Comparison of ENCODE assay signal across 32 mouse cellular contexts in genomic region chr17:4813232-4813631, GRCm38 (mm10).
"Had no signal": no experiment of that assay in that cellular context is flagged by ENCODE, and none has a peak within 500 bp of the region (broad histone marks: within the 10 kb centered on the region; RNA-seq: fewer than 3 reads in every experiment).

No protein-coding gene starts in this region.

- H3K4me1 ChIP-seq: heart, embryonic 10.5 days; heart, embryonic 13.5 days; heart, embryonic 15.5 days; hindbrain, embryonic 10.5 days; hindbrain, embryonic 12.5 days; hindbrain, embryonic 13.5 days; hindbrain, embryonic 15.5 days; intestine, embryonic 15.5 days; kidney, embryonic 15.5 days had no signal

- H3K27me3 ChIP-seq: heart, embryonic 13.5 days; heart, embryonic 15.5 days; hindbrain, embryonic 12.5 days; hindbrain, embryonic 13.5 days; hindbrain, embryonic 15.5 days; intestine, embryonic 15.5 days; kidney, embryonic 15.5 days had no signal

- H3K9me3 ChIP-seq: heart, embryonic 10.5 days; heart, embryonic 13.5 days; heart, embryonic 15.5 days; hindbrain, embryonic 10.5 days; hindbrain, embryonic 12.5 days; hindbrain, embryonic 13.5 days; hindbrain, embryonic 15.5 days; intestine, embryonic 15.5 days; kidney, embryonic 15.5 days had no signal

- ATAC-seq: hindbrain, embryonic 16.5 days; hindbrain, postnatal 0 days; inflammation-experienced regulatory T-cells, adult 6 months; intestine, embryonic 15.5 days; intestine, embryonic 16.5 days; intestine, postnatal 0 days had no signal

- H3K4me3 ChIP-seq: heart, embryonic 10.5 days; heart, embryonic 13.5 days; heart, embryonic 15.5 days; hindbrain, embryonic 10.5 days; hindbrain, embryonic 12.5 days; hindbrain, embryonic 13.5 days; hindbrain, embryonic 15.5 days; intestine, embryonic 15.5 days; kidney, embryonic 15.5 days; layer of hippocampus, adult 2 months; left cerebral cortex, adult 2 months had no signal

- DNase-seq: heart, postnatal 4 days; kidney, adult 11 months; kidney, adult 18-20 months; kidney, adult 2 months; kidney, adult 8-10 months; kidney, adult 9 months; kidney, postnatal 10 days; kidney, postnatal 14 days; kidney, postnatal 25 days; kidney, postnatal 36 days; kidney, postnatal 4 days; layer of hippocampus, adult 9-11 months; layer of hippocampus, postnatal 36 days had no signal

- H3K9ac ChIP-seq: heart, embryonic 13.5 days; heart, embryonic 15.5 days; hindbrain, embryonic 12.5 days; hindbrain, embryonic 13.5 days; hindbrain, embryonic 14.5 days; hindbrain, embryonic 15.5 days; intestine, embryonic 15.5 days; kidney, embryonic 15.5 days had no signal

- H3K4me2 ChIP-seq: heart, embryonic 11.5 days; heart, embryonic 13.5 days; heart, embryonic 15.5 days; hindbrain, embryonic 12.5 days; hindbrain, embryonic 13.5 days; hindbrain, embryonic 14.5 days; hindbrain, embryonic 15.5 days; intestine, embryonic 15.5 days; kidney, embryonic 15.5 days had no signal

- H3K36me3 ChIP-seq: heart, embryonic 10.5 days; heart, embryonic 13.5 days; heart, embryonic 15.5 days; hindbrain, embryonic 10.5 days; hindbrain, embryonic 12.5 days; hindbrain, embryonic 13.5 days; hindbrain, embryonic 15.5 days; intestine, embryonic 15.5 days; kidney, embryonic 15.5 days had no signal

- H3K27ac ChIP-seq: heart, embryonic 10.5 days; heart, embryonic 13.5 days; heart, embryonic 15.5 days; hindbrain, embryonic 10.5 days; hindbrain, embryonic 12.5 days; hindbrain, embryonic 13.5 days; hindbrain, embryonic 14.5 days; hindbrain, embryonic 15.5 days; hindbrain, postnatal 0 days; intestine, embryonic 15.5 days; kidney, embryonic 15.5 days; kidney, postnatal 0 days; layer of hippocampus, adult 2 months; left cerebral cortex, adult 2 months had no signal
